Mouse (Mus musculus): ENCODE measurements around the gene Tmem81.
A peak's percentile ranks its signal among the peaks of the same experiment; 100 is the strongest.

Tmem81 gene

GRCm38 (mm10) chr1:132520764-132521163, 14.7 kb downstream of the Tmem81 start:
- peak; percentile 25 to 59 for DNase-seq

DNA sequence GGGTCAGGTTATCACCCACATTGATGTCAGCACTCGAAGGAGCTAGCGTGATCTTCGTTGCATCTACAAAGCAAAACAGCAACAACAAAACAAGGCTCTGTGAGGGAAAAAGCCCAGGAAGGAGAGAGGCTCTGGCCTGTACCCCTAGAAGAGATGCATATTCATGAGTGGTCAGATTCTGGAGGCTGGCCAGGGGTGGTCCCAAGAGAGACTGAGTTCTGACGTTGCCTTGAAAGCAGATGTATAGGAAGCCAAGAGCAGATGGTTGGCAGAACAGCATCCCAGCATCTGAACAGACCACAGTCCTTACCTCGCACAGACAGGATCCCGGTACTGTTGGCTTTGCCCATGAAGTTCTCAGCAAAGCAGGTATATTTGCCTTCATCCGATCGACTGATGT, 17.0 kb downstream of the Tmem81 start:
- peak; percentile 15 to 34 for DNase-seq

- peak; percentile 64 to 75 for DNase-seq
Observed at GRCm38 (mm10) chr1:132523920-132524319, 17.9 kb downstream of the Tmem81 start.

GRCm38 (mm10) chr1:132525832-132526231, 19.8 kb downstream of the Tmem81 start:
- peak; percentile 84 to 90 for DNase-seq

GRCm38 (mm10) chr1:132528071-132528470, 22.0 kb downstream of the Tmem81 start:
- DNase-seq, result peak; percentile 45 to 63

DNA sequence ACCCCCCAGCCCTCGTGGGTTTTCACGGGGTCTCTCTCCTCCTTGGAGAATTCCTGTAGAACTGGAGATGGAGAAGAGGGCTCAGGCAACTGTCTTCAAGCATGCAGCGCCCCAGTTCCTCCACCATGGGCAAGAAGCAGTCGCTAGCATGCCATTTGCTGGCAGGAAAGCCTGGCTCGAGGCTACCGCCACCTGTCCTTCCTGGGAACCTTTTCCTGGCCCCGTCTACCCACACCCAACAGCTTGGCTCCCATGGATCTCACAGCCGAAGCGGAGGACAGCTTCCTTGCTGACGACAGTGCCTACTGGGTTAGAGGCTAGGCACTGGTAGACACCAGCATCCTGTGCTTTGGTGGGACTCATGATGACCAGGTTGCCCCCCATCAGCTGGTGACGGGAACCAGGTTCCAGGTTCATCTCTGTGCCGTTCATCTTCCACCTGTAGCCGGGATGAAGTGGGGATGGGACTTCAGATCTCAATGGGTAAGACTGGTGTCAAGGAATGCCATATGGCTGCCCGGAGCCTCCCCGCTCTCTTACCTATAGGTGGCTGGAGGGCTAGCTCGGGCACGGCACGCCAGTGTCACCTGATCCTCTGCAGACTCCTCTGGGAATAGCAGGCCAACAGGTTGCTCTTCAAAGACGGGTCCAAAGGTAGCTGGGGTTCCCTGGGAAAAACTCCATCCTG, 22.8 kb downstream of the Tmem81 start:
- peak; percentile 89 to 91 for DNase-seq

DNA sequence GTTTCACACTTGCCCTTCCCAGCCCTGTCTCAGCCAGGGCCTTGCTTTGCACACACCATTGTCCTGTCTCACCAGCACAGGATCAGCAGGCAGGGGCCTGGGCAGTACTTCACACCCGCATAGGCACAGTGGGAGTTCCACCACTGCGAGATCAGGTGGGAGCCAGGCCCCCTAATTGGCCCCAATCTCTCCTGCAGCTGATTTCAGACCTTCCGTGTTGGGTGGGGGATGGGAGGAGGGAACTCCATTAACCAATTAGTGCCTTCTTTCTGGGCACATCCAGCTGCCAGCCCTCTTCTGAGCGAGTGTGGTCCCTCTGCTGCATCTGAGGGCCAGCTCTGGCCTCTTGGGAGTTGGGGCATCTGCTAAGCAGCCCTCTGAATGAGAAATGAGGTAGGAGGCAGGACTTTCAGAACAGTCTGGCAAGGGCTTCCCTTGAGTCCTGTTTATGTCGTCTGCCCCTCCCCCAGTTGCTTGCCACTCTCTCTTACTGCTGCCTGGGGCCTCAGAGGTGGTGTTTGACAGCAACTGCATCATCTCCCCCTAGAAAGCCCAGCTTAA, 24.7 kb downstream of the Tmem81 start:
- peak; percentile 36 to 42 for DNase-seq

GRCm38 (mm10) chr1:132532521-132532920, 26.5 kb downstream of the Tmem81 start:
- peak; percentile 46 to 47 for DNase-seq

- peak; percentile 20 to 24 for DNase-seq
Observed at GRCm38 (mm10) chr1:132533840-132534239, 27.8 kb downstream of the Tmem81 start.

- peak; percentile 36 to 44 for DNase-seq
Observed at GRCm38 (mm10) chr1:132535541-132535940, 29.5 kb downstream of the Tmem81 start.

DNA sequence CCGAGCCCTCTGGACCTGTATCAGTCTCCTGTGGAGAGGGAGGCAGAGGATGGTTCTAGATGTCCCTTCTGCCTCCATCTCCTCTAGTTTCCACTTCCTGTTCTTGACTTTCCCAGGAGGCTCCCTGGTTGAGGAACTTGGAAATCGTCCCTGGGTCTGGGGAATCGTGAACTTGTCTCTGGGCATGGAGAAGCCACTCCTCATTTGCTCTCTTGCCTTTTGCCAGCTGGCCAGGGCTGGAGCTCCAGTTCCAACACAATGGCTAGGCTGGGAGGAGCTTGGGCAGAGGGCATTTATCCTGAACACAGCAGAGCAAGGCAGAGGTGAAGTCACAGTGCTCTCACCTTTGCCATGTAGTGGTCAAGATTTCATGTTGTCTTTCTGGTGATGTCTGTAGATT, 30.4 kb downstream of the Tmem81 start:
- DNase-seq, result peak; percentile 55 to 62

DNA sequence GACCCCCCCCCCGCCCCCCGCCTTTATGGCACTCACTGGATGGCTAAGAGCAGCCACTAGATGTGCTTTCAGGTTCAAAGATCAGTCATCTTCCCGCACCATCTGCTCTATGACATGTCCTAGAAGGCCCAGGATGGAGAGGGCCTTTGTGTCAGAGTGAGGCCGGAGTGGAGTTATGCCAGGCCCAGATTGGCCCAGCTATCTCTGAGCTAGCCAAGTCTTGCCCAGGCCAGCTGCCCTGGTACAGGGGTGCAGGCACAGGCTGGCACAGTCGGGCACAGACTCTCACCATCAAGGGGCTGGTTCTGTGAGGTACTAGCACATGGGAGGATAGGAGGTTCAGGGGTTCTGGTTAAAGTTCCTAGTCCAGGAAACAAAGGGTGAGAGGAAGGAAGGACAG, 31.7 kb downstream of the Tmem81 start:
- peak; percentile 87 to 91 for DNase-seq

GRCm38 (mm10) chr1:132540701-132541100, 34.7 kb downstream of the Tmem81 start:
- peak; percentile 36 for DNase-seq

DNA sequence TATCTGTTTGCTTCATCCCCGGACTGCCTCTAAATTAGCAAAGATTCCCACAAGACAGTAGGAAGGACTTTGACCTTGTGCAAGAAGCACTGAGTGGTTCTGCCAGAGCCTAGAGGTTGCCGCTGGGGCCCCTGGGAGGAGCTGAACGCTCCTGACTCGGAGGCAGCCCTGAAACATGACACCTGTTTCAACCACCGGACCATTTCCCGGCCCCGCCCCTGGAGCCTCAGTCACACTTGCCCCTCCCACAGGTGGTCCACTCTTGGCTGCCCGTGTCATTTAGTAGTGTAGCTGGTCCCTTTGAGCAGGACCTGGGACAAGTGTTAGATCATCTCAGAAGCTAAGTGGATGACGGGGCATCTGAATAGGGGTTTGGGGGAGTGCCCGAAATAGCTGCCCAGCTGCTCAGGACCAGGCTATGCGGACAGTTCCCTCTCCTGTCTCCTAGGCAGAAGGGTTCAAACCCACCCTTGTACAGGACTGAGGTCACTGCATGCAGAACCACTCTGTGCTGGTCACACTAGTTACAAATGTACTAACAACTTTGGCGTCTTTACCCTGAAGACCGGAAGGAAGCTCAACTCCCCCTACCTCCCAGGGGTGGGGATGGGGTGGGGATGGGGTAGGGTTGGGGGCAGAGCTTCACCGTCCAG, 35.3 kb downstream of the Tmem81 start:
- peak; percentile 69 to 81 for DNase-seq

- peak; percentile 59 to 60 for DNase-seq
Observed at GRCm38 (mm10) chr1:132541824-132542599, 36.0 kb downstream of the Tmem81 start.

- peak; percentile 90 to 94 for DNase-seq
Observed at GRCm38 (mm10) chr1:132542762-132543306, 36.8 kb downstream of the Tmem81 start, which contains the start of gene Cntn2. Gene Cntn2, minus strand, starts transcription at chr1:132543256.

GRCm38 (mm10) chr1:132543789-132544188, 37.8 kb downstream of the Tmem81 start:
- peak; percentile 33 to 51 for DNase-seq

DNA sequence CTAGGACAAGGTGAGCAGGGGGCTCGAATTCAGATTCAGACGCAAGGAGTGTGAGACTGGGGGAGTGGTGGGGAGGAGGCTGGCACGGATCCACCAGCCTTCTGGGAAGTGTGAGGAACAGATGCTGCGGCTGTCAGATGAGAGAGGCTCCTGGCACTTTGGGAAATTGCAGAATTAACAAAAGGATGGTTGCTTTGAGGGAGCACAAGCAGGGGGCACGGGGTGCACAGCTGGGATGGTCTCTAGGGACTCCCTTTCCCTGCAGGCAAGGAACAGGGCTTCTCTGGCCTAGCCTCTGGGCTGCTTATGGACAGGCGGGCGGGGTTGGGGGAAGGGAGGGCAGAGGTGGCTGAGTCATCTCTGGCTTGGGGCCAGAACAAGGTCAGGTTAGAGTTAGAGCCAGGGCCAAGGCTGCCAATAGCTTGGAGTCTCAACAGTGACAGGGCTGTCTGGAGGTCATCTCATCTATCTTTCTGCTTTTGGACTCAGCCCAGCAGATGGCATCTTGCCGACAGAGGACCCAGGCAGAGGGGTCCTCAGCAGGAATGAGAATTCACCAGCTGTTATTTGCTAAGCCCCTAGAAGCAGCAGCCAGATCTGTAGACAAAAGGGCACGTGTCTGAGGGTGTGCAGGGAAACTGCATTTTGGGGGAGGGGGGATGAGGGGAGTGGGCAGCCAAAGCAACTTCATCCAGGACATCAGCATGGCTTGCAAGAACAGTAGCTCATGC, 52.0 kb downstream of the Tmem81 start:
- DNase-seq, result peak; percentile 62 to 82

Data from cerebellum, postnatal 25 days (tissue).